ENCODE assay signal across 8 mouse cellular contexts in the genomic region with DNA sequence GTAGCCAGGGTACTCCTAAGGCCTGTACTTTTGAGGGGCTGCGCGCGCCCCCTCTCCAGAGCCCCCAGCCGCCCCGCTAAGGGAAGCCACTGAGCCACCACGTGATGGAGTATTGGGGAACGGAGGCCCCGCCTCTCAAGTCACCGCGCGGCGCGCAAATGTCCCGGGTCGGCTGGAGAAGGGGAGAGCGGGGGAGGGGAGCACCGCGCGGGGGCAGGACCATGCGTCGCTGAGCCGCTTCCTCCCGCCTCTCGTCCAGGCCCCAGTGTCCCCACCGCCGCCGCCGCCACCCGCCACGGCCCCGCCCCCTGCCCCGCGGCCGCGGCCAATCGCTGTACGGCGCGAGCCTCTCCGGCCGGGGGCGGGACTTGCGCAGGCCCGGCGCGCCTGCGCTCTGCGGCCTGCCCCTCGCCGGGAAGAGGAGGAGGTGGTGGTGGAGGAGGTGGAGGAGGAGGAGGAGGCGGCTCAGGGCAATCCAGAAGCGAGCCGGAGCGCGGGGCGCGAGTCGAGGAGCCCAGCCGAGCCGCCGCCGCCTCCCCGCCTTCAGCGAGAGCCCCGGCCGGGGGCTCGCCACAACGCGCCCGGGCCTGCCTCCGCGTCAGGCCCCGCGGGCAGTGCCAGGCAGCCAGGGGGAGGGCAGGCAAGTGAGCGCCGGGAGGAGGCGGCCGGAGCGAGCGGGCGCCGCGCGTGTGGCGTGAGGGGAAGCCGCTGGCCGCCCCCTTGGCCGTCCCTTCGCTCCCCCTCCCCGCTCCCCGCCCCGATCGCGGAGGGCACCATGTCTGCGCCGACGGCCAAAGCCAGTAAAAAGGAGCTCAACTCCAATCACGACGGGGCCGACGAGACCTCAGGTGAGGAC. TPM values are rescaled to one million over a fixed set of nuclear protein-coding genes. Genes with fewer than 3 reads are reported as not detected.
DNase-seq lines count a peak whose midpoint lies in the region; ATAC-seq and TF ChIP-seq lines count a peak whose summit lies in the region.

No protein-coding gene starts in this region.

- H3K27ac ChIP-seq in embryonic facial prominence, embryonic 12.5 days, result peak overlapping the region; percentile 100
- peak overlapping the region; percentile 91 for H3K27ac ChIP-seq in kidney, adult 2 months (ENCODE audit: insufficient read depth, low read depth, low read length)
- peak overlapping the region; percentile 100 for H3K27ac ChIP-seq in limb, embryonic 12.5 days
- H3K27ac ChIP-seq in midbrain, embryonic 14.5 days (replicated peaks; ENCODE audit: low read depth, low read length), result peak overlapping the region; percentile 99

- peak overlapping the region; percentile 100 for H3K9ac ChIP-seq in embryonic facial prominence, embryonic 12.5 days
- peak overlapping the region; percentile 99 for H3K9ac ChIP-seq in limb, embryonic 12.5 days (replicated peaks)
- H3K9ac ChIP-seq in midbrain, embryonic 14.5 days (replicated peaks; ENCODE audit: low read length), result peak overlapping the region; percentile 98

- DNase-seq in 3T3-L1 (ENCODE audit: low read depth, low spot score), result peak; percentile 82
- DNase-seq in adrenal gland, postnatal 36 days, result peak; percentile 98 to 99
- DNase-seq in heart, adult 18-20 months, result peak; percentile 92 to 98
- DNase-seq in kidney, adult 2 months, result peak; percentile 98
- peak; percentile 98 for DNase-seq in midbrain, embryonic 14.5 days
- DNase-seq in spleen, adult 12 weeks (ENCODE audit: low spot score), result peak; percentile 91

- H3K36me3 ChIP-seq in embryonic facial prominence, embryonic 12.5 days, result peaks cover 23% of the 10 kb centered on the region
- no peaks in the 10 kb centered on the region; the same call in none of the 2 replicates for H3K36me3 ChIP-seq in kidney, adult 2 months (ENCODE audit: control insufficient read depth, insufficient read depth, low read length)
- H3K36me3 ChIP-seq in limb, embryonic 12.5 days, result peaks cover 30% of the 10 kb centered on the region
- peaks cover 29% of the 10 kb centered on the region for H3K36me3 ChIP-seq in midbrain, embryonic 14.5 days (ENCODE audit: control insufficient read depth, insufficient read depth, low read length)

- peaks cover 37% of the 10 kb centered on the region for H3K4me1 ChIP-seq in embryonic facial prominence, embryonic 12.5 days
- H3K4me1 ChIP-seq in kidney, adult 2 months (ENCODE audit: control insufficient read depth, insufficient read depth, low read length), result peaks cover 9% of the 10 kb centered on the region
- peaks cover 40% of the 10 kb centered on the region for H3K4me1 ChIP-seq in limb, embryonic 12.5 days (replicated peaks)
- H3K4me1 ChIP-seq in midbrain, embryonic 14.5 days (ENCODE audit: control insufficient read depth, insufficient read depth, low read length), result peaks cover 32% of the 10 kb centered on the region

- TF ChIP-seq POLR2A in kidney, adult 2 months (IDR thresholded peaks at IDR 0.05; ENCODE audit: low read depth, low read length), result peak; percentile 46

- peak overlapping the region; percentile 67 for H3K4me2 ChIP-seq in embryonic facial prominence, embryonic 12.5 days (replicated peaks)
- H3K4me2 ChIP-seq in limb, embryonic 12.5 days, result peak overlapping the region; percentile 83
- H3K4me2 ChIP-seq in midbrain, embryonic 14.5 days (ENCODE audit: low read length), result peak overlapping the region; percentile 72

- peak; percentile 94 for ATAC-seq in embryonic facial prominence, embryonic 12.5 days (ENCODE audit: insufficient number of reproducible peaks, insufficient read depth, low FRiP score, low TSS enrichment)
- peak; percentile 94 for ATAC-seq in limb, embryonic 12.5 days (ENCODE audit: insufficient number of reproducible peaks, insufficient read depth, low FRiP score, low TSS enrichment, low read depth)
- ATAC-seq in midbrain, embryonic 14.5 days (ENCODE audit: low FRiP score, low TSS enrichment), result peak; percentile 93

- H3K4me3 ChIP-seq in embryonic facial prominence, embryonic 12.5 days, result peak overlapping the region; percentile 100
- H3K4me3 ChIP-seq in kidney, adult 2 months (ENCODE audit: insufficient read depth, low read depth, low read length), result peak overlapping the region; percentile 93
- peak overlapping the region; percentile 100 for H3K4me3 ChIP-seq in limb, embryonic 12.5 days (replicated peaks)
- H3K4me3 ChIP-seq in midbrain, embryonic 14.5 days (replicated peaks; ENCODE audit: low read depth, low read length), result peak overlapping the region; percentile 99

- no peaks in the 10 kb centered on the region for H3K9me3 ChIP-seq in embryonic facial prominence, embryonic 12.5 days
- H3K9me3 ChIP-seq in limb, embryonic 12.5 days, result no peaks in the 10 kb centered on the region
- H3K9me3 ChIP-seq in midbrain, embryonic 14.5 days (ENCODE audit: control insufficient read depth, low read length), result no peaks in the 10 kb centered on the region

- under 1% methylated on average over 72 of the region's 101 CpGs for WGBS in embryonic facial prominence, embryonic 12.5 days
- under 1% methylated on average over 86 of the region's 101 CpGs for WGBS in kidney, adult 2 months
- WGBS in limb, embryonic 12.5 days, result under 1% methylated on average over 78 of the region's 101 CpGs
- under 1% methylated on average over 81 of the region's 101 CpGs for WGBS in midbrain, embryonic 14.5 days

- TF ChIP-seq CTCF in kidney, adult 2 months (conservative IDR thresholded peaks at IDR 0.05; ENCODE audit: insufficient read depth, insufficient read length, low read depth, low read length), result no peak

- H3K27me3 ChIP-seq in embryonic facial prominence, embryonic 12.5 days, result no peaks in the 10 kb centered on the region
- H3K27me3 ChIP-seq in kidney, adult 2 months (replicated peaks; ENCODE audit: control insufficient read depth, insufficient read depth, low read length), result no peaks in the 10 kb centered on the region
- H3K27me3 ChIP-seq in limb, embryonic 12.5 days, result no peaks in the 10 kb centered on the region
- H3K27me3 ChIP-seq in midbrain, embryonic 14.5 days (ENCODE audit: control insufficient read depth, insufficient read depth, low read length), result no peaks in the 10 kb centered on the region

RNA-seq across cellular contexts. Expression of a gene that starts 9.1 kb away (rescaled TPM):
- 100 to 1,000 TPM; 255 to 277 TPM for total RNA-seq in adrenal gland, postnatal 36 days (2021)
- polyA plus RNA-seq in embryonic facial prominence, embryonic 12.5 days (2016; fragmentation: Nextera tagmentation; extraction: Ambion mirVana), result 644 and 679 TPM in 2 replicates
- total RNA-seq in heart, adult 18-20 months (2021), result 10 to 100 TPM; 94.9 to 98.5 TPM
- 30.4 and 37.4 TPM in 2 replicates for polyA plus RNA-seq in kidney, adult 2 months (2012; rRNA removed)
- polyA plus RNA-seq in limb, embryonic 12.5 days (2016; fragmentation: Nextera tagmentation; extraction: Ambion mirVana), result 720 and 722 TPM in 2 replicates
- 376 and 427 TPM in 2 replicates for polyA plus RNA-seq in midbrain, embryonic 14.5 days (2014; fragmentation: Nextera tagmentation; extraction: Ambion mirVana)

RNA-seq across cellular contexts. Expression of a gene that starts 11.2 kb away (rescaled TPM):
- total RNA-seq in adrenal gland, postnatal 36 days (2021), result 1 to 10 TPM; 5.5 to 6.3 TPM
- polyA plus RNA-seq in embryonic facial prominence, embryonic 12.5 days (2016; fragmentation: Nextera tagmentation; extraction: Ambion mirVana), result 9.3 and 11.6 TPM in 2 replicates
- total RNA-seq in heart, adult 18-20 months (2021), result 1 to 10 TPM; 7.8 to 9.3 TPM
- polyA plus RNA-seq in kidney, adult 2 months (2012; rRNA removed), result 4.7 and 4.8 TPM in 2 replicates
- polyA plus RNA-seq in limb, embryonic 12.5 days (2016; fragmentation: Nextera tagmentation; extraction: Ambion mirVana), result 12.3 and 14.1 TPM in 2 replicates
- 1.1 and 1.9 TPM in 2 replicates for polyA plus RNA-seq in midbrain, embryonic 14.5 days (2014; fragmentation: Nextera tagmentation; extraction: Ambion mirVana)

RNA-seq across cellular contexts. Expression of a gene that starts 17.6 kb away (rescaled TPM):
- 10 to 100 TPM; 15.8 to 20.9 TPM for total RNA-seq in adrenal gland, postnatal 36 days (2021)
- 43.9 and 46.0 TPM in 2 replicates for polyA plus RNA-seq in embryonic facial prominence, embryonic 12.5 days (2016; fragmentation: Nextera tagmentation; extraction: Ambion mirVana)
- 1 to 10 TPM; 6.3 to 6.8 TPM for total RNA-seq in heart, adult 18-20 months (2021)
- polyA plus RNA-seq in kidney, adult 2 months (2012; rRNA removed), result 32.0 and 37.8 TPM in 2 replicates
- polyA plus RNA-seq in limb, embryonic 12.5 days (2016; fragmentation: Nextera tagmentation; extraction: Ambion mirVana), result 37.7 and 43.1 TPM in 2 replicates
- 62.9 and 80.2 TPM in 2 replicates for polyA plus RNA-seq in midbrain, embryonic 14.5 days (2014; fragmentation: Nextera tagmentation; extraction: Ambion mirVana)

RNA-seq across cellular contexts. Expression of a gene that starts 27.2 kb away (rescaled TPM):
- 10 to 100 TPM; 16.2 to 25.8 TPM for total RNA-seq in adrenal gland, postnatal 36 days (2021)
- polyA plus RNA-seq in embryonic facial prominence, embryonic 12.5 days (2016; fragmentation: Nextera tagmentation; extraction: Ambion mirVana), result 26.8 and 27.7 TPM in 2 replicates
- 1 to 10 TPM; 2.8 to 3.9 TPM for total RNA-seq in heart, adult 18-20 months (2021)
- 49.0 and 69.1 TPM in 2 replicates for polyA plus RNA-seq in kidney, adult 2 months (2012; rRNA removed)
- polyA plus RNA-seq in limb, embryonic 12.5 days (2016; fragmentation: Nextera tagmentation; extraction: Ambion mirVana), result 26.0 and 28.2 TPM in 2 replicates
- polyA plus RNA-seq in midbrain, embryonic 14.5 days (2014; fragmentation: Nextera tagmentation; extraction: Ambion mirVana), result 17.6 and 18.7 TPM in 2 replicates

RNA-seq across cellular contexts. Expression of a gene that starts 58.1 kb away (rescaled TPM):
- 10 to 100 TPM; 32.0 to 40.7 TPM for total RNA-seq in adrenal gland, postnatal 36 days (2021)
- polyA plus RNA-seq in embryonic facial prominence, embryonic 12.5 days (2016; fragmentation: Nextera tagmentation; extraction: Ambion mirVana), result 11.6 and 12.2 TPM in 2 replicates
- total RNA-seq in heart, adult 18-20 months (2021), result 10 to 100 TPM; 21.8 to 23.5 TPM
- 45.8 and 59.5 TPM in 2 replicates for polyA plus RNA-seq in kidney, adult 2 months (2012; rRNA removed)
- polyA plus RNA-seq in limb, embryonic 12.5 days (2016; fragmentation: Nextera tagmentation; extraction: Ambion mirVana), result 11.8 and 12.0 TPM in 2 replicates
- polyA plus RNA-seq in midbrain, embryonic 14.5 days (2014; fragmentation: Nextera tagmentation; extraction: Ambion mirVana), result 15.1 and 15.6 TPM in 2 replicates

Comparison
In these comparisons a context has a peak if more than half of its experiments do, and no peak if none do; other contexts are left out.
1. Peak in every context shown above with its lines: DNase-seq, ATAC-seq, H3K4me3 ChIP-seq and H3K27ac ChIP-seq.